In the genomic region with DNA sequence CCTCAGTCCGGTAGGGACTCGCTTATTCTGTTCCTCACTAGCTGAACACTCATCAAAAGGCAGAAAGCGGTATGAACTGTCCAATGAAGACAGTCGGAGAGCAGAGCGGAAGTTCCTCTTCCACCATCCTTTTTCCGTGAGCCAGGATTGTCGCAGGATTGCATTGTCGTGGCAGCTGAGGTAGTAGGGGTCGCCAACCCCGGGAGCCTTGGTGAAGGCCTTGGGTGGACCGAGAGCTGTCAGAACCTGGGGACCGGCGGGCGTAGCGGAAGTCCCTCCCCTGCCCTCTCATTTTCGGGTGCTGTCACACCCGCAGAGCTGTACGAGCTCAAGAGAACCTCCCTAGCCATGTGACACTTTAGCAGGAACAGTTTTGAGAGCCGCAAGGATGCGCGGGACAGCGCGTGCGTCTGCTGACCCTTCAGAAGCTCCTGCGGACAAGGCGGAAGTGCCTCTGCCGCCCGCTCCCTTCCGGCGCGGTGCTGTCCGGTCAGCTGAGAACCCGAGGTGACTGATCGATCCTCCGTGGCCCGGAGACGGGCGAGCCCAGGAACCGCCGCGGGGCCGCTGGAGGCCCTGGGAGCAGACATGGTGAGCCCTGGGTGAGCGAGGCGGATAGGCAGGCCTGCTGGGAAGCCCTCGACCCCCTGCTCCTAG, we compare ENCODE assay signal across 1 mouse cellular context.
A peak's percentile ranks its signal among the peaks of the same experiment; 100 is the strongest.
TF ChIP-seq lines count a peak whose summit lies in the region.

A gene (plus strand): TSS at position 402 of the 657 bp plus-strand sequence.

TF ChIP-seq in CH12.LX, 34 proteins besides CTCF, POLR2A, EP300 and RAD21 (continued from another document):
- TF ChIP-seq TBP (conservative IDR thresholded peaks at IDR 0.05; ENCODE audit: low read depth, low read length) (no peak), ZKSCAN1 (IDR thresholded peaks at IDR 0.05; ENCODE audit: borderline replicate concordance, low read depth, low read length) (no peak), HCFC1 (IDR thresholded peaks at IDR 0.05; ENCODE audit: low read depth, low read length) (peak; percentile 60), CHD2 (IDR thresholded peaks at IDR 0.05; ENCODE audit: low read length) (no peak), ZC3H11A (IDR thresholded peaks at IDR 0.05; ENCODE audit: low read depth, low read length) (no peak), CHD1 (IDR thresholded peaks at IDR 0.05; ENCODE audit: low read depth, low read length) (no peak), NELFE (IDR thresholded peaks at IDR 0.05; ENCODE audit: low read depth, low read length) (peak; percentile 64), ETS1 (conservative IDR thresholded peaks at IDR 0.05; ENCODE audit: low read depth, low read length) (no peak), MAX (IDR thresholded peaks at IDR 0.05; ENCODE audit: low read length) (peak; percentile 52; the same call in 1 of the 2 replicates)
